Mouse (Mus musculus): ENCODE results near the gene Abca4. TPM values are rescaled to one million over a fixed set of nuclear protein-coding genes. Genes with fewer than 3 reads are reported as not detected.

Gene Abca4
- 1.9 and 5.0 TPM in 2 replicates for polyA plus RNA-seq (2012; rRNA removed)

DNA sequence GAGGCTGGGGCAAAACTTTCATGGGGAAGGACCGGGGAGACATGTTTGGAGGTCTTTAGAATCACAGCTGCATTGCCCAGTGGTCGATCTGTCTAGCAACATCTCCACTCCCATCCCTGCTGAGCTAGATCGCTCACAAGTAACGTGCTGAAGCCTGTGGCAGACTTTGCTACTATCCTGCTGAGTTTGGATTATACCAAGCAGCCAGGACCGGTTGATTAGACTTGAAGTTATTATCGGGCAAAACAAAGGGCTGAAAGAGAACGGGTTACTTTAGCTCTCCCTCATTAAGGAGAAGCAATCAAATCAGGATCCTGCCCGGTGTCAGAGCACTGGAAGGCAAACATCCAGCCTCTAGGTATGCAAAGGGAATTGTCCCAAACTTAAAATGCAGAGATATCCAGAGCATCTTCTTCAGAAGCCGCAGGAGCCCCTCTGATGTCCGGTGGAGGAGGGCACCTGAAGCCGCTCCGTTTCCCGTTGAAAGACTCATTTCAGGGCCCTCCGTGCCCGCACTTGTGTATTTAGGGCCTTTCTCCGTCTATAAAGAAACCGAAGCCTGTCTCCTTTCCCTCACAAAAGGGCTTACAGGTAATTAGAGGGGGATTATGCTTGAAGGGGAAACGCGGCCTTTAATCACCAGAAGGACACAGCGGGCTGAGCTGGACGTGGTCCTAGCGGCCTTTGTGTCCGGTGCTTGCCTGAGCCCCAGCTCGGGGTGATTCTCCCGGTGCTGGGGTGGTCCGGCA, at the start of gene Abca4:
Gene Abca4, plus strand, starts transcription at position 645 of the 749 bp plus-strand sequence.
- DNase-seq (ENCODE audit: low read depth) = peak; percentile 86
- TF ChIP-seq POLR2A (IDR thresholded peaks at IDR 0.05; ENCODE audit: borderline replicate concordance, extremely low read depth, insufficient read depth, insufficient read length, poor library complexity, severe bottlenecking) = no peak
- no peak for TF ChIP-seq CTCF (IDR thresholded peaks at IDR 0.05; ENCODE audit: borderline replicate concordance, extremely low read depth, insufficient read depth, insufficient read length)

DNA sequence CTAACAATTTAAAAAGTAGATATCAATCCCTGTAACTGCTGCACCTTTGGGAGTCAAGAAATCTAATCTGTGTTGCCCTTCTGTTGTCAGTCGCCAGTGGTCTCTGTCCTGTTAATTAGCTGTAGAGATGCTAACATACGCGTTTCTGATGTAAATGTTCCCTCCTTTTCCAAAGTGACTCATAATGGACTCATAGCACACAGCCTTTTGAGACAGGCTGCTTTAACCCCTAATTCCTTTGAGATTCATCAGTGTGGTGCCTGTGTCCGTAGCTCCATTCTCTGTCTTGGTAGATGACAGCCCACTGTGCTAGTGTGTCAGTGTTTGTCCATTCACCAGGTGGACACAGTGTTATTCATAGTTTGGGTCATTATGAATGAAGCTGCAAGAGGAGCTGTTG, 49.1 kb upstream of the Abca4 start:
- no peak for TF ChIP-seq POLR2A (IDR thresholded peaks at IDR 0.05; ENCODE audit: borderline replicate concordance, extremely low read depth, insufficient read depth, insufficient read length, poor library complexity, severe bottlenecking)
- TF ChIP-seq CTCF (IDR thresholded peaks at IDR 0.05; ENCODE audit: borderline replicate concordance, extremely low read depth, insufficient read depth, insufficient read length) = no peak
- no peak for DNase-seq (ENCODE audit: low read depth)

DNA sequence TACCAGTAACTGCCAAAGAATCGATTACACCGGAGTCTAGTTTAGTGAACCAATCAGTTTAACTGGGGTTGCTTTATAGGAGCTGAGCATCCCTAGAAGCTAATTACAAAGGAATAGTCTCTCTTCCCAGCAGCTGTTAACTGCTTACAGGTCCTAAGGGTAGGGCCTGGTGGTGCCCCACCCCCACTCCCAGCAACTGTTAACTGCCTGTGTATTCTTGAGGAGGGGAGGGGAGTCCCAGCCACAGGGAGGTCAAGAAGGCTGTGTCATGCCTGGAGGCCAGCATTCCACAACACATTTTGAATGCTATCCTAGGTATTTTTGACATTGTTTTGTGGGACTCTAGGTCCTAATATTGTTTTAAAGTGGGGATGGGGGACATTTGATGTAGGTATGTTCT, 44.3 kb upstream of the Abca4 start:
- no peak for DNase-seq (ENCODE audit: low read depth)
- TF ChIP-seq POLR2A (IDR thresholded peaks at IDR 0.05; ENCODE audit: borderline replicate concordance, extremely low read depth, insufficient read depth, insufficient read length, poor library complexity, severe bottlenecking) (no peak), CTCF (IDR thresholded peaks at IDR 0.05; ENCODE audit: borderline replicate concordance, extremely low read depth, insufficient read depth, insufficient read length) (no peak)

DNA sequence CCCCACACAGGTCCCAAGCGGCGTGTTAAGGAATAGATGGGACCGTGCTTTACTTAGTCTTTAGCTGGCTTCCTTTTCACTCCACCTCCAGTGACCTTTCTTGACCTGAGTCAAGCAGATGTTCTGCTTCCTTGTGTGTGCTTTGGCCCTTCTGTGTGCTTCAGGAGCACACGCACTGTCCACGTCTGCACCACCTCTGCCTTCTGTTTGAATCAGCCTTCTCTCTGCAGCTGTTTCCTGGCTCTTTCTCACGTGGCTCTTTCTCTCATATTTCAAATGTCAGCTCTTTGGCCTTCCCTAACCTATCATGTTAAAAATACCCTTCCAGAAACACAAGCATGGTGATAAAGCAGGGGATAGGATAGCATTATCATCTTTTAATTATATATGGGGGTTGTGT, 42.7 kb upstream of the Abca4 start:
- no peak for DNase-seq (ENCODE audit: low read depth)

DNA sequence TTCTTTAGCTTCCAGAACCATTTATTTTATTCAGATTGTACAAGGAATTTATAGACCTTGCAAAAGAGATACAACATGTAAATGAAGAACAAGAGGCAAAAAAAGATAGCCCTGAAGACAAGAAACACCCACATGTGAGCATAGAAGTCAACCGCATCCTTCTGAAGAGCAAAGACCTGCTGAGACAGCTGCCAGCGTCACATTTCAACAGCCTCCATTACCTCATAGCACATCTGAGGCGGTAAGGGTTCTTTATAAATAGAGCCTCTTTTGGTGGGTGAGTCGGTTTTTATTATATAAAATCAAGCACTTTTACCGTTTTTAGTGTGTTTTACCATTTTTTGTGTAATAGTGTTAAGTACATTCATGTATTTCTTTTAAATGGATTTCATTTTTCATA, 34.4 kb upstream of the Abca4 start:
- TF ChIP-seq POLR2A (IDR thresholded peaks at IDR 0.05; ENCODE audit: borderline replicate concordance, extremely low read depth, insufficient read depth, insufficient read length, poor library complexity, severe bottlenecking) (no peak), CTCF (IDR thresholded peaks at IDR 0.05; ENCODE audit: borderline replicate concordance, extremely low read depth, insufficient read depth, insufficient read length) (no peak)
- DNase-seq (ENCODE audit: low read depth) = no peak

More for the DNA sequence above, 42.7 kb upstream of the Abca4 start:
- TF ChIP-seq POLR2A (IDR thresholded peaks at IDR 0.05; ENCODE audit: borderline replicate concordance, extremely low read depth, insufficient read depth, insufficient read length, poor library complexity, severe bottlenecking) (no peak), CTCF (IDR thresholded peaks at IDR 0.05; ENCODE audit: borderline replicate concordance, extremely low read depth, insufficient read depth, insufficient read length) (no peak)

DNA sequence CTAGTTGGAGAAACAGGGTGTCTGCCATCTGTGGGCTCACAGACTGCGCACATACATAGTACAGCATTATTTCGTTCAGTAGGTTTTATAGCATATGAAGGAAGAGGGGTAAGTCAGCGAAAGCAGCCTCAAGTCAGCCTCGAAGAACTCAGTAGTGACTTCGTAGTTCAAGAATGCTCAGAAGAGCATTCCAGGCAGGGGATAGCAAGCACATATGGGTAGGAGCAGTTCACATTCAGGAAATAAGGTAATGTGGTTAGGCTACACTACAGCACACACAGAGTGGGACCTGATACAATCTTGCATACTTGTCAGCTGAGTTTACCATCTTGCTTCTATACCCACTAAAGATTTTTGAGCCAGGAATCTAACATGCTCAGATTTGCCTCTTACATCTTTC, 34.0 kb upstream of the Abca4 start:
- TF ChIP-seq POLR2A (IDR thresholded peaks at IDR 0.05; ENCODE audit: borderline replicate concordance, extremely low read depth, insufficient read depth, insufficient read length, poor library complexity, severe bottlenecking) (no peak), CTCF (IDR thresholded peaks at IDR 0.05; ENCODE audit: borderline replicate concordance, extremely low read depth, insufficient read depth, insufficient read length) (no peak)
- no peak for DNase-seq (ENCODE audit: low read depth)

DNA sequence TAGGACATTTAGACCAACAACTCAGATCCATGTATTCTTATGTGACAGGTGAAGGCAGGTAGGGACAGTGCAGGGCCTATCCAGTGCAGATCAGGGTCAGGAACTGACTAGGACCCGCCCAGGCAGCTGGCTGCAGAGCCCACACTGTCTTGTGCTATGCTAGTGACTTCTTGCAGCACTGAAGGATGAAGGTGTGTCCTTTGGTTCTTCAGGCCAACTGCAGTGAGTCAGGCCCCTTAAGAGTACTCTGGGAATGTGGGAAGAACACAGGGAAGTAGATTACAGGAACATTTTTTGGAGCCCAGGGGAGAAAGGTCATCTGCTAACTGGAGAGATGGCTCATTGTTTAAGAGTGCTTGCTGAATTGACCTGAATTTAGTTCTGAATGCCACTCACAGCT, 31.8 kb upstream of the Abca4 start:
- TF ChIP-seq POLR2A (IDR thresholded peaks at IDR 0.05; ENCODE audit: borderline replicate concordance, extremely low read depth, insufficient read depth, insufficient read length, poor library complexity, severe bottlenecking) (no peak), CTCF (IDR thresholded peaks at IDR 0.05; ENCODE audit: borderline replicate concordance, extremely low read depth, insufficient read depth, insufficient read length) (no peak)
- DNase-seq (ENCODE audit: low read depth) = no peak

DNA sequence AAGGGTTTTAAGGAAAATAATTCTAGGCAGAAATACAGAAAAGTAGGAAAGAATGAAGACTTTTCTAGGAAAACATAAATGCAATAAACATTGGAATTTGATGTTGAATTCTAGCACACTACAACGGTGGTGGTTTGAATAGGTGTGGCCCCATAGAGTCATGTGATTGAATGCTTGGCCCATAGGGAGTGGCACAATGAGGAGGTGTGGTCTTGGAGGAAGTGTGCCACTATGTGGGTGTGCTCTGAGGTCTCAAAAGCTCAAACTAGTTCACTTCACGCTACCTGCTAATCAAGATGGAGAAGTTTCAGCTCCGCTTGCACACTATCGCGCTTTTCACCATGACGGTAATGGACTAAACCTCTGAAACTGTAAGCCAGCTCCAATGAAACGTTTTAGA, 25.8 kb upstream of the Abca4 start:
- no peak for DNase-seq (ENCODE audit: low read depth)
- no peak for TF ChIP-seq CTCF (IDR thresholded peaks at IDR 0.05; ENCODE audit: borderline replicate concordance, extremely low read depth, insufficient read depth, insufficient read length)
- no peak for TF ChIP-seq POLR2A (IDR thresholded peaks at IDR 0.05; ENCODE audit: borderline replicate concordance, extremely low read depth, insufficient read depth, insufficient read length, poor library complexity, severe bottlenecking)

DNA sequence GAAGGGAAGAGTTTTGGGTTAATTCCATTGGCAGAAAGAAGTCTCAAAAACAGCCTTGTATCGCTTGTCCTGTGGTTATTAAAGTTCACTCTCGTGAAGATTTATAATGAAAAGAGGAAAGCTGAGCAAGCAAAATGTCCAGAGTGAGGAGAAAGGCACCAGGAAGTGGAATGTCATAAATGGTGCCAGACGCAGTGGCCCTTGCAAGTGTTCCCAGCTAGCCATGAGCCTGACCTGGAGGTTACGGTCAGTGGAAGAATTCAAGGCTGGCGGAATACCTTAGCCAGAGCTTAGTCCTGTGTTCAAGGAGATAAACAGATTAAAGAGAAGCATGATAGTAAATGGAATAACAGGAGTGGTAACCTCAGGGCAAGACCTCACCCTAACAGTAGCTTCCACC, 25.1 kb upstream of the Abca4 start:
- TF ChIP-seq POLR2A (IDR thresholded peaks at IDR 0.05; ENCODE audit: borderline replicate concordance, extremely low read depth, insufficient read depth, insufficient read length, poor library complexity, severe bottlenecking) = no peak
- no peak for TF ChIP-seq CTCF (IDR thresholded peaks at IDR 0.05; ENCODE audit: borderline replicate concordance, extremely low read depth, insufficient read depth, insufficient read length)
- DNase-seq (ENCODE audit: low read depth) = no peak

DNA sequence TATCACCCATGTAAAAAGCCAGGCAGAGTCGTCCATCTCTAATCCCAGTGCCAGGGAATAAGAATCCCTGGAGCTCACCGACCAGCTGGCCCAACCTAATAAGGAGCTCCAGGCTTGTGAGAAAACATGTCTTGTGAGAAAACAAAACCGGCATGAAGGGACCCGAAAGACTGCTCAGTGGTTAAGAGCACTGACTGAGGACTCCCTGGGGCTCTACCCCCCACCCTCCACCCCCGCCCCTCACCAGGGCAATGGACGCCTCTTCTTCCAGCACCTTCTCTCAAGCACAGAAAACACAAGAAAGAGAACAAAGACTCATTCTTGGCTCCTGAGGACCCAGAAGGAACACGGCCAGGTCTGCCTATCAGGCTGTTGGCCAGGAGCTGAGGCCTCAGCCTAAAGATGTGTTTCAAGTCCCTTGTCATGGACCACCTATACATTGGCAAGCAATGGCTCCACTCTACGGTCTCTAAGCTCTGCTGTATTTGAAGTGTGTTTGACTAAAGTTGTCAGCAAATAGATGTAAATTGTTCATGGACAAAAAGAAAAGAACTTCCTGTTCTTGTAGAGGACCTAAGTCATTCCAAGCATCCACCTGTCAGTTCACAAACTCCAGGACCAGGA, 23.1 kb upstream of the Abca4 start:
- TF ChIP-seq CTCF (IDR thresholded peaks at IDR 0.05; ENCODE audit: borderline replicate concordance, extremely low read depth, insufficient read depth, insufficient read length) = no peak
- no peak for TF ChIP-seq POLR2A (IDR thresholded peaks at IDR 0.05; ENCODE audit: borderline replicate concordance, extremely low read depth, insufficient read depth, insufficient read length, poor library complexity, severe bottlenecking)
- no peak for DNase-seq (ENCODE audit: low read depth)

DNA sequence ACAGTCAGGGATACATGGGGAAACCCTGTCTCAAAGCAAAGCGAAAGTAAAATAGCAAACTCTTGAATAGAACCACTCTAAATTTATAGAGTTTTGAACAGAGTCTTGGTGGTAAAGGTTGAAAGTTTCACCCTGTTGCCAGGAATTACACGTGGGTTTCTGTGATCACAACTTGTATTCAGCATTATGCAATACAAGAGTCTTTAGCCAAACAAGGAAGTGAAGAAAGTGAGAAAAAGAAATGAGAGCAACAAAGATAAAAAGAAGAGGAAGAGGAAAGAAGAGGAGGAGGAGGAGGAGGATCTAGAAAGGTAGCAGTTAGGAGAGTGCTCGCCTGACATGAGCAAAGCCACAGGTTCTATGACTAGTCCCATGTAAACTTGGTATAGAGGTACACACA, 21.9 kb upstream of the Abca4 start:
- no peak for TF ChIP-seq POLR2A (IDR thresholded peaks at IDR 0.05; ENCODE audit: borderline replicate concordance, extremely low read depth, insufficient read depth, insufficient read length, poor library complexity, severe bottlenecking)

DNA sequence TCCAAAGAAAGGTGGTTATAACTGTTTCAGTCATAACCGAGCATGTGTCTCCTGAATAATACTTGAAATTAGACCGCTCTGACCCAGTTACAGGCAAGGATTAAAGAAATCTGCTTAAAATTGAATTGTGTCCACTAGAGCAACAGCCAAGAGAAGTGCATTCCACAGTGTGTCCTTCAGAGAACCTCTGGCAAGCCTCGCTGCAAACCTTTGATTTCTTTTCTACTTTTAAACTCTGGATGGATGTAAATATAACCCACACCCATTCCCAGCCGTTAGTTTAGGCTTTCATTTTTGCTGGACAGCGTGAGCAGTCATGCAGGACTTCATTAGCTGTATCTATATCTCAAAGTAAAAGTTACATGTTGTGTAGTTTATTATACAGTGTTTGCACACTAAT, 17.6 kb upstream of the Abca4 start:
- TF ChIP-seq CTCF (IDR thresholded peaks at IDR 0.05; ENCODE audit: borderline replicate concordance, extremely low read depth, insufficient read depth, insufficient read length) (no peak), POLR2A (IDR thresholded peaks at IDR 0.05; ENCODE audit: borderline replicate concordance, extremely low read depth, insufficient read depth, insufficient read length, poor library complexity, severe bottlenecking) (no peak)
- no peak for DNase-seq (ENCODE audit: low read depth)

More for the DNA sequence above, 21.9 kb upstream of the Abca4 start:
- DNase-seq (ENCODE audit: low read depth) = no peak

Measured in brain, embryonic 14.5 days (tissue).